Mouse (Mus musculus) forebrain, embryonic 14.5 days (tissue): ENCODE results near the gene Col27a1. TPM values are rescaled to one million over a fixed set of nuclear protein-coding genes. Genes with fewer than 3 reads are reported as not detected.

Experiments used
- ATAC-seq: fragments of 200-750 bp; cut with Nextera tagmentation; 2 replicates; pipeline ENCODE4 v1.8.0; 2017; ENCODE audit warnings: mild to moderate bottlenecking, moderate library complexity
- DNase-seq: peaks from one replicate; pipeline ENCODE4 v3.0.0-alpha.2; 2015; ENCODE audit warnings: low spot score
- H3K27ac ChIP-seq: fragments of 300-500 bp; sonication (generic); 2 replicates; pipeline ENCODE4 v1.5.1; 2014; ENCODE audit warnings: low read depth, mild to moderate bottlenecking, control low read depth, low read length, moderate library complexity
- H3K27me3 ChIP-seq: fragments of 300-500 bp; sonication (generic); replicated peaks from 2 replicates; pipeline ENCODE4 v1.6.1; 2014; ENCODE audit warnings: low read length, control low read depth, mixed read lengths; ENCODE audit not compliant: control insufficient read depth, insufficient read depth
- H3K36me3 ChIP-seq: fragments of 300-500 bp; sonication (generic); 2 replicates; pipeline ENCODE4 v1.6.1; 2014; ENCODE audit warnings: low read length, control low read depth; ENCODE audit not compliant: control insufficient read depth, insufficient read depth
- H3K4me1 ChIP-seq: fragments of 300-500 bp; sonication (generic); 2 replicates; pipeline ENCODE4 v1.6.1; 2014; ENCODE audit warnings: antibody characterized with exemption, low read length, control low read depth; ENCODE audit not compliant: control insufficient read depth, insufficient read depth
- H3K4me2 ChIP-seq: fragments of 300-500 bp; sonication (generic); 2 replicates; pipeline ENCODE4 v1.6.1; 2014; ENCODE audit warnings: mild to moderate bottlenecking, control low read depth, low read length
- H3K4me3 ChIP-seq: fragments of 300-500 bp; sonication (generic); 2 replicates; pipeline ENCODE4 v1.5.1; 2014; ENCODE audit warnings: low read depth, low read length, control low read depth
- H3K9ac ChIP-seq: fragments of 300-500 bp; sonication (generic); 2 replicates; pipeline ENCODE4 v1.6.1; 2014; ENCODE audit warnings: mild to moderate bottlenecking, low read length, control low read depth, moderate library complexity
- H3K9me3 ChIP-seq: fragments of 300-500 bp; sonication (generic); replicated peaks from 2 replicates; pipeline ENCODE4 v1.6.1; 2016; ENCODE audit warnings: low read length, control low read depth, mixed read lengths; ENCODE audit not compliant: control insufficient read depth
- WGBS: fragments of 180-500 bp; shearing (Covaris S2); extraction: QIAGEN DNeasy Blood & Tissue Kit; methylation state at CpG from one replicate; pipeline ENCODE4 v1.1.7; 2014; 5-methylcytosine and 5-hydroxymethylcytosine counted together
- polyA plus RNA-seq: library from polyadenylated mRNA; unstranded; fragments of >200 nt; fragmentation: Nextera tagmentation; extraction: Ambion mirVana; gene quantifications from 2 replicates; pipeline ENCODE4 v1.2.1, GENCODE M21; 2014

Gene Col27a1
- 0.57 and 1.0 TPM in 2 replicates for polyA plus RNA-seq

GRCm38 (mm10) chr4:63213907-63214621 is at the start of gene Col27a1:
Gene Col27a1 (plus strand): TSS chr4:63214004.
- Histone ChIP-seq H3K9ac (peak within 1 kb of the TSS; percentile 46), H3K4me1 (peaks cover 12% of the 10 kb centered on the region), H3K9me3 (no peaks in the 10 kb centered on the region), H3K4me3 (peak within 1 kb of the TSS; percentile 59), H3K4me2 (peak within 1 kb of the TSS; percentile 100), H3K27me3 (peaks cover 27% of the 10 kb centered on the region), H3K36me3 (no peaks in the 10 kb centered on the region), H3K27ac (no peak within 1 kb of the TSS)
- under 1% methylated on average over 61 of the region's 61 CpGs for WGBS
- ATAC-seq (peak; percentile 28), DNase-seq (peak; percentile 25)

GRCm38 (mm10) chr4:63165636-63166035 is 48.2 kb upstream of the Col27a1 start:
- Histone ChIP-seq H3K9ac (no peak overlapping the region), H3K27ac (no peak overlapping the region), H3K27me3 (no peaks in the 10 kb centered on the region), H3K4me1 (no peaks in the 10 kb centered on the region), H3K4me2 (no peak overlapping the region), H3K9me3 (no peaks in the 10 kb centered on the region), H3K36me3 (no peaks in the 10 kb centered on the region), H3K4me3 (no peak overlapping the region)
- ATAC-seq (no peak), DNase-seq (no peak)
- 91% methylated on average over 4 of the region's 4 CpGs for WGBS

- Histone ChIP-seq H3K9ac (no peak overlapping the region), H3K4me1 (no peaks in the 10 kb centered on the region), H3K36me3 (no peaks in the 10 kb centered on the region), H3K27me3 (no peaks in the 10 kb centered on the region), H3K9me3 (no peaks in the 10 kb centered on the region), H3K27ac (no peak overlapping the region), H3K4me3 (no peak overlapping the region), H3K4me2 (no peak overlapping the region)
- no peak for DNase-seq
- no peak for ATAC-seq
- WGBS = 82% methylated on average over 5 of the region's 5 CpGs
Observed at GRCm38 (mm10) chr4:63166323-63166722, 47.5 kb upstream of the Col27a1 start.

GRCm38 (mm10) chr4:63170061-63170460 is 43.7 kb upstream of the Col27a1 start:
- Histone ChIP-seq H3K27me3 (no peaks in the 10 kb centered on the region), H3K27ac (no peak overlapping the region), H3K9ac (no peak overlapping the region), H3K4me1 (no peaks in the 10 kb centered on the region), H3K4me3 (no peak overlapping the region), H3K36me3 (no peaks in the 10 kb centered on the region), H3K4me2 (no peak overlapping the region), H3K9me3 (no peaks in the 10 kb centered on the region)
- WGBS = 90% methylated on average over 4 of the region's 4 CpGs
- DNase-seq (no peak), ATAC-seq (no peak)

- DNase-seq (no peak), ATAC-seq (no peak)
- Histone ChIP-seq H3K27ac (no peak overlapping the region), H3K4me3 (no peak overlapping the region), H3K4me1 (no peaks in the 10 kb centered on the region), H3K9ac (no peak overlapping the region), H3K9me3 (no peaks in the 10 kb centered on the region), H3K36me3 (no peaks in the 10 kb centered on the region), H3K4me2 (no peak overlapping the region), H3K27me3 (no peaks in the 10 kb centered on the region)
- 49% methylated on average over 24 of the region's 24 CpGs for WGBS
Observed at GRCm38 (mm10) chr4:63171122-63171521, 42.7 kb upstream of the Col27a1 start.

- no peak within 1 kb of the TSS for H3K4me3 ChIP-seq
- H3K4me2 ChIP-seq = no peak within 1 kb of the TSS
- no peaks in the 10 kb centered on the region for H3K27me3 ChIP-seq
- H3K27ac ChIP-seq = no peak within 1 kb of the TSS
- WGBS = 78% methylated on average over 4 of the region's 4 CpGs
- no peaks in the 10 kb centered on the region for H3K9me3 ChIP-seq
- H3K4me1 ChIP-seq = no peaks in the 10 kb centered on the region
- H3K9ac ChIP-seq = no peak within 1 kb of the TSS
- DNase-seq (no peak), ATAC-seq (no peak)
- H3K36me3 ChIP-seq = no peaks in the 10 kb centered on the region
Observed at GRCm38 (mm10) chr4:63171969-63172685, 41.7 kb upstream of the Col27a1 start, which contains the start of gene Kif12. Gene Kif12 (minus strand): TSS chr4:63172131.

GRCm38 (mm10) chr4:63181556-63181955 is 32.2 kb upstream of the Col27a1 start:
- H3K27me3 ChIP-seq = no peaks in the 10 kb centered on the region
- no peaks in the 10 kb centered on the region for H3K9me3 ChIP-seq
- ATAC-seq = peak; percentile 86
- H3K9ac ChIP-seq = no peak overlapping the region
- WGBS = 9% methylated on average over 5 of the region's 5 CpGs
- H3K4me1 ChIP-seq = no peaks in the 10 kb centered on the region
- no peak overlapping the region for H3K27ac ChIP-seq
- no peaks in the 10 kb centered on the region for H3K36me3 ChIP-seq
- peak; percentile 76 for DNase-seq
- no peak overlapping the region for H3K4me3 ChIP-seq
- H3K4me2 ChIP-seq = no peak overlapping the region

- H3K9ac ChIP-seq = no peak overlapping the region
- no peaks in the 10 kb centered on the region for H3K36me3 ChIP-seq
- H3K9me3 ChIP-seq = no peaks in the 10 kb centered on the region
- H3K27me3 ChIP-seq = no peaks in the 10 kb centered on the region
- no peaks in the 10 kb centered on the region for H3K4me1 ChIP-seq
- ATAC-seq = peak; percentile 60
- WGBS = 11% methylated on average over 21 of the region's 21 CpGs
- DNase-seq = peak; percentile 40
- H3K4me2 ChIP-seq = no peak overlapping the region
- H3K4me3 ChIP-seq = no peak overlapping the region
- no peak overlapping the region for H3K27ac ChIP-seq
Observed at GRCm38 (mm10) chr4:63186281-63186870, 27.4 kb upstream of the Col27a1 start.

GRCm38 (mm10) chr4:63191641-63192040 is 22.2 kb upstream of the Col27a1 start:
- Histone ChIP-seq H3K9ac (no peak overlapping the region), H3K27me3 (no peaks in the 10 kb centered on the region), H3K27ac (no peak overlapping the region), H3K4me2 (no peak overlapping the region), H3K4me3 (no peak overlapping the region), H3K36me3 (no peaks in the 10 kb centered on the region), H3K4me1 (no peaks in the 10 kb centered on the region), H3K9me3 (no peaks in the 10 kb centered on the region)
- ATAC-seq = no peak
- 76% methylated on average over 5 of the region's 5 CpGs for whole genome bisulfite sequencing
- no peak for DNase-seq
